ENCODE assay signal across 15 mouse cellular contexts in genomic region chr10:95950797-95951196, GRCm38 (mm10).
"Had no signal": no experiment of that assay in that cellular context is flagged by ENCODE, and none has a peak within 500 bp of the region (broad histone marks: within the 10 kb centered on the region; RNA-seq: fewer than 3 reads in every experiment).

No protein-coding gene starts in this region.

- H3K36me3 ChIP-seq: limb, embryonic 13.5 days; midbrain, embryonic 15.5 days; neural tube, embryonic 12.5 days had no signal

- DNase-seq: kidney, adult 11 months; kidney, adult 9 months; kidney, postnatal 4 days; lung, adult 18-20 months; lung, postnatal 36 days; spleen, adult 18-20 months; thymus, adult 18-20 months; thymus, postnatal 25 days had no signal

- H3K4me1 ChIP-seq: limb, embryonic 13.5 days; midbrain, embryonic 15.5 days; neural tube, embryonic 12.5 days had no signal

- H3K4me3 ChIP-seq: layer of hippocampus, adult 2 months; limb, embryonic 13.5 days; megakaryocyte, embryonic 14.5 days; midbrain, embryonic 15.5 days; neural tube, embryonic 12.5 days had no signal

- H3K27me3 ChIP-seq: limb, embryonic 13.5 days; megakaryocyte, embryonic 14.5 days; midbrain, embryonic 15.5 days; neural tube, embryonic 12.5 days had no signal

- H3K27ac ChIP-seq: kidney, postnatal 0 days; layer of hippocampus, adult 2 months; limb, embryonic 13.5 days; liver, embryonic 14.5 days; midbrain, embryonic 15.5 days; neural tube, embryonic 12.5 days had no signal

- ATAC-seq: midbrain, embryonic 15.5 days had no signal

- H3K9ac ChIP-seq: limb, embryonic 13.5 days; liver, embryonic 14.5 days; midbrain, embryonic 15.5 days; neural tube, embryonic 12.5 days had no signal
